Mouse (Mus musculus) gastrocnemius, postnatal 36 days (tissue): Measurements from ENCODE around the gene Fgfbp1. TPM values are rescaled to one million over a fixed set of nuclear protein-coding genes. Genes with fewer than 3 reads are reported as not detected.

Experiments used
- DNase-seq, 2 experiments: peaks; one replicate each; pipeline ENCODE4 v3.0.0; 2022
- intact Hi-C: fragments of 180-260 bp; cut with DNase I; formaldehyde crosslinking; loops from one replicate; pipeline ENCODE4 v1.15.1; 2025
- long read RNA-seq, 2 experiments: library from polyadenylated mRNA; stranded (forward); transcript quantifications; one replicate each; pipeline ENCODE4 v2.0.0; 2021
- total RNA-seq, 2 experiments: library from RNA; stranded (reverse); gene quantifications; 2 replicates each; pipeline ENCODE4 v1.2.3; 2021

Gene Fgfbp1
- total RNA-seq, result 1 to 10 TPM; 3.7 to 6.3 TPM
- long read RNA-seq, experiment 1, partial matches to known transcripts, result 0 of 3 reads
- long read RNA-seq, experiment 1, other reads (novel, unspliced or antisense), result 2 of 3 reads
- long read RNA-seq, experiment 2, transcript Fgfbp1-201 (2 exons, 1,161 nt), result major isoform, 6 of 8 reads
- long read RNA-seq, experiment 2, partial matches to known transcripts, result 0 of 8 reads
- long read RNA-seq, experiment 2, other reads (novel, unspliced or antisense), result 2 of 8 reads

DNA sequence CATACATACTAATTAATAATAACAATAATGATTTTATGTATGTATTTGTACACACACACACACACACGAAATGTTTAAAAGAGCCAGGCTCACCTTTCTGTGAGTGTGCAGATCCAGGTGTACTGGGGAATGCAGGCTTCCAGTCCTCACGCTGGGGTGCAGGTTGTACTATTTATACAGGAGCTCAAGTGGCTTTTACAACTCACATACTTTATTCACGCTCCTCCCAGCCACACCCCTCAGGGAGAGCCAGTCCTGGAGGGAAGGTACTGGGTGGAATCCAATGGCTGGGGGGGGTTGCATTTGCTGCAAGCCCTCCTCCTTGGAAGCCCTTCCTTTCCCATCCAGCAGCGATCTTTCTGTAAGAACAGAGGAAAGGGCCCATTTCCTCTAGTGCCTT, at the start of gene Fgfbp1:
Fgfbp1 (minus strand) TSS at position 160 of the 400 bp plus-strand sequence.
- no peak for DNase-seq
- intact Hi-C loops, result no loop called here

DNA sequence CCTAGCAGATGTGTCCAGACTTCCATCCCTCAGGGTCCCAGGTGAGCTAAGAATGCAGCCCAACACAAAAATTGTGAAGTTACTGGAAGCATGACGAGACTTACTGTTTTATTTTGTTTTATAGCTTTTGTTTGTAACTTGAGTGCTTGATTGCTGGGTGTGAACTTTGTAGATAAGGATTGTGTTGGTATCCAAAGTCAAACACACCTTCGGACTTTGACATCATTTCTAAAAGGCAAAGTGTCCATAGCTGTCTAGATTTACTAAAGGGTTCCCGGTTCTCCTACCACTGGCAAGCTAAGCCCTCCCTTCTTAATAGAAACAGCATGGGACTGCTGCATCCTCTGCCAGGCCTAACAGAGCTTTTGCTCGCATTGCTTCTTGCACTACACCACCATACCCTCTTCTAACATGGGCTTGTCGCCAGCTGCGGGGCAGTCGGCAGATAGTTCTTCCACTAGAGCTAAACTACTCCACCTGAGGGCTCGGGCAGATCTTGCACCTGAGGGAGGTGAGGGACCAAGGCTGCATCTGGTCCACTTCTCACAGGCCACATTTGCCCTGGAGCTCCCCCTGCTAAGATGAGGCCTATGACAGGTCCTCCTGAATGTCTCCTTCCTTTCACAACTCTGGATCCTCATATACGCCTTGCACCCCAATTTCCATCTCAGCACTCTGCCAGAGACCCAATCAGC, 16.9 kb upstream of the Fgfbp1 start:
- intact Hi-C loops, result no loop called here
- no peak for DNase-seq

DNA sequence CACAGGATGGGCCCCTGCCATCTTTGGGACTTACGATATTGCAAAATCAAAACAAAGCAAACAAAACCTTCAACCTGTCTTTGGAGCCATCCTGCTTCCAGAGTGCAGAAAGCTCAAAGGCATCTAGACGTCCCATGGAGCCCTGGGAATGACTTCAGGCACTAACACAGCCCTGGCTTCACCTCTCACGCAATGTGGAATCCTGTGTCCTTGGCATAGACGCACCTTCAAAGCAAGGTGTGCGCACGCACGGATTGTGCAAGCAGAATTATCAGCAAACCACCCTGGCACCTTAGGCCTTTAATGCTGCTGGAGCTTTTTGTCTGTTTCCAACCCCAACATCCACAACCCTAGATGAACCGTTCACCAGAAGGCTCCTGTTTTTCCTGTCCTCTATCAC, 16.0 kb upstream of the Fgfbp1 start:
- DNase-seq, result no peak
- intact Hi-C loops, result no loop called here

DNA sequence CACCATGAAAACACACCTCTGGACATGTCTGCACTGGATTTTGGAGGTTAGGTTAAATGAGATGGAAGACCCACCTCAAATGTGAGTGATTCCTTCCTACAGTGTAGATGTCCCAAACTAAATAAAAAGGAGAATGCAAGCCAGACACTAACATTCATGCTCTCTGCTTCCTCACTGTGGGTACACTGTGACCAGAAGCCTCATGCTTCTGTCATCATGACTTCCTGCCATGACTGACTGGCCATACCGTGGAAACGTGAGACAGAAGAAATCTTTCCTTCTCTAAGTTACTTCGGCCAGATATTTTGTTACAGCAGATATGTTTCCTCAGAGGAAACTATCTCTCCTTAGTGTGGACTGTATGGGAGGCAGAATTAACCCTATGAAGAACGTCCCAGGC, 14.6 kb upstream of the Fgfbp1 start:
- intact Hi-C loops, result no loop called here
- no peak for DNase-seq

DNA sequence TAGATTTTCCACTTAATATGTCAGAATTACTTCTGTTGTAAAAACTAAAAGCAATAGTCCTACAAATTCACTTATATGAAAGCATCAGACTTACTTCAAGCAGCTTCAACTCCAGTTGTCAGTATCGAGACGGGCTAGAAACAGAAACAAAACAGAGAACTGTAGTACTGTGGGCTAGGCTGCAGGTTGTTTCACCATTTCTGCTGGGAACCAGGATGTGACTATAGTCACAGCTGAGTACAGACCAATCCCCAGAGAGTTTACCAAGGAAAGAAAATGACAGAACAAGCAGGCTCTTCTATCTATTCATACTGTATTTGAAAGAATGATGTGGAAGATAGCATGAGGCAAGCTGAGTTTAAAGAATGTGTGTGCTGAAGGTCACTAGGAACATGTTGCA, 13.4 kb upstream of the Fgfbp1 start:
- intact Hi-C loops, result no loop called here
- DNase-seq, result no peak

DNA sequence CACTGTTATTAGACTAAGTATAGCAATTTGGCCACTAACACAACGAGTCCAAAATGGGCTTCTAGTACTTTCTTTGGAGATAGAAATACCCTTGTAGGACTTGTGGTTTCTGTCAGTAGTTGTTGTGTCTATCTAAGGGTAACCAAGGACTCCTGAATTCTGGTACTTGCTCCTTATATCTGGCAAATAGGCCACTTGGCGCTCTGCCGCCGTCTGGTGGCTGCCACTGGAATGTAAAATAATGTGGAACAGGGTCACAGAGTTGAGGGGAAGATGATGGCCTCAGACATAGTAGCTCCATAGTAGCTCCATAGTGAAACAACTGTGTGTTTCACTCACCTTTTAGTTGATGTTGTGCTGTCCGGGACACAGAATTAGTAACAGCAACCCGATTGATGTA, 8.7 kb upstream of the Fgfbp1 start:
- DNase-seq, result peak; percentile 38 to 41
- intact Hi-C loops, result no loop called here

DNA sequence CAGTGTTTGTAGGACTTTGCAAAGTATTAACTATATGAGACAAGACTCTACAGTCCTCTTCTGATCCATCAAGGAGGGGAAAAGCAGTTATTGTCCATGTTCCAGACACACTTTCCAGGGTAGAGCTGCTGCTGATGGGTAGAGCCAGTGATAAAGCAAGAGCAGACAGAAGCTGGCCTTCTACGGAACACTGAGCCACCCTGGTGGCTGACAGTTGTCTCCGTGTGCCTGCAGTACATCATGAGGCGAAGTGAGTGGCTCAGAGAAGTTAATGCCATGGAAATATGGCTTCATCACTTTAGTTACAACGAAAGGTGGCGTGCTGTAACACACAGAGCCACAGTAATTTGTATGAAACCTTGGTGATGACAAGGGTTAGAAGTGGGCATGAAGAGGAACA, 7.4 kb upstream of the Fgfbp1 start:
- DNase-seq, result no peak
- intact Hi-C loops, result loop anchor here (5.0 kb wide), 2 partner anchors 62 to 152 kb away; no protein-coding TSS in a partner anchor

DNA sequence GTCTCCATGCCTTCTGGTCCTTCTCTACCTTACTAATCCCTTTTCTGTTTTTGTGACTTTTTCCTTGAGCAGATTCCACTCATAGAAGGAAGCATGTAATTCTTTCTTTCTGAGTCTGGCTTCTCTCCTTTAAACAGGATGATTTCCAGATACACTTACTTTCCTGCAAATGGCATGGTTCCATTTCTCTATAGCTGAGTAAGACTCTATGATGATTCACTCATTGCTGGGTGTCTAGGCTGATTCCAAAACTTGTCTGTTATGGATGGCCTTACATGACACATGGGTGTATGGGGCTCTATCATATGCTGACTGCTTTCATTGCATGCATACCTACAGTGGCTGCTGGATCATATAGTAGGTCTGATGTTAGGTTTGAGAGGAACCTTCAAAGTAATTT, 4.6 kb upstream of the Fgfbp1 start:
- intact Hi-C loops, result loop anchor here (5.0 kb wide), 2 partner anchors 59 to 149 kb away; no protein-coding TSS in a partner anchor
- no peak for DNase-seq

DNA sequence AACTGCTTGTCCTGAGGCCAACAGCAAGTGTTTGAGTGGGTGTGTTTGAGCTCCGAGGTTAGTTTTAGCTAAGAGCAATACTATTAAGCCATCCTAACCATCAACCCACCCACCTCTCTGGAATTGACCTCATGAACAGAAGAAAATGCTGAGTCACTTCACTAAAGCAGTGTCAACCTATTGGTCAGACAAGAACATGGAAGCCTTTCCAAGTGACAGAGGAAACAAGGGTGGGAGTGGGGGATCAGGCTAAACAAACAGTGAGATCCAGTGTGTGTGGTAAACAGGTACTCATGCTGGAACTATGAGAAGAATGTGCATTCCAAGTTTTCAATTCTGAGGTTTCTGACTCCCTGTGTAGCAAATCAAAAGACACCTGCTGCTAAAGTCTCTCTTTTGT, 1.3 kb upstream of the Fgfbp1 start:
- intact Hi-C loops, result no loop called here
- DNase-seq, result no peak

DNA sequence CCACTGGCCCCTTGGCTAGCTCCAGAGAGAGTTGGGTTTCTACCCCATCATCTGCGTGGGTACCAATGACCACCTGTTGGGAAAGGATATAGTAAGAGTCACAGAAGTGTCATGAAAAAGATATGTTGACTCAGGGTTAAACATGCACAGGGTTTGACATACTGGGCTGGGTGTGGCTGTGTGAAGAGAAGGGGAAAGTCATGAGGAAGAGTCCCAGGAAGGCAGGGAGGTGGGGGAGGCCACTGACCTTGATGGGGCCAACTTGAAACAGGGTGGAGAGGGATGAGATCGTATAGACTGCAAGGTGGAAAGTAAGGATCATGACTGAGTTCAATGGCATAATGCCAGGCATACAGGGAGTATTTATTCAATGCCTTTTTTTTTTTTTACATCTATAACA, 1.2 kb downstream of the Fgfbp1 start:
- intact Hi-C loops, result no loop called here
- DNase-seq, result no peak

DNA sequence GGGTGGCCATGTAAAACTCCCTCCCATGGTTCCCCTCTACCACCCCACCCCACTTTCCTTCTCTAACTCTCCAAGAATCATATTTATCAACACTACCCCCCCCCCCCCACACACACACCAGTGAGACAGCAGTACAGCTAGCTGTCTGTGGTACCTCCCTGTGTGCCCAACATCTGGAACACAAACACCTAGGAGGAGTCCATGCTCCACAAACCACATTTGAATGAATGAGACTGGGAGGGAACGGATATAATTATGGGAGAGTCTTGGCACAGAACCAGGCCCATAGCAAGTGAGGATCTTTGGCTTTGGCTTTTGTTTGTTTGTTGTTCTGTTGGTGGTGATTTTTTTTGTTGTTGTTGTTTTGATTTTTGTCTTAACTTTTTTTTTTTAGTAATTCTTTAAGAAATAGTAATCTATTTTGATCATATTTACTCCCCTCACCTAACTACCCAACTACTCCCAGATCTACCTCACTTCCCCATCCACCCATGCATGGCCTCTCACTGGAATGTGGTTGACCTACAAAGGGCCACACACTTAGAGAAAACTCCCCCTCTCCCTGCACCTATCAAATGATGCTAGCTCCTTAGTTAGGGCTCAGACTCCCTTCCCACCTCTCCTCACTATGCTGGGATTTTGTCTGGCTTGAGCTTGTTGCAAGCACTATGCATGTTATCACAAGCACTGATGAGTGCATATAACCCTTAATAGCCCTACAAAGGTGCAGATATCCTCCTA, 4.6 kb downstream of the Fgfbp1 start:
- intact Hi-C loops, result no loop called here

DNA sequence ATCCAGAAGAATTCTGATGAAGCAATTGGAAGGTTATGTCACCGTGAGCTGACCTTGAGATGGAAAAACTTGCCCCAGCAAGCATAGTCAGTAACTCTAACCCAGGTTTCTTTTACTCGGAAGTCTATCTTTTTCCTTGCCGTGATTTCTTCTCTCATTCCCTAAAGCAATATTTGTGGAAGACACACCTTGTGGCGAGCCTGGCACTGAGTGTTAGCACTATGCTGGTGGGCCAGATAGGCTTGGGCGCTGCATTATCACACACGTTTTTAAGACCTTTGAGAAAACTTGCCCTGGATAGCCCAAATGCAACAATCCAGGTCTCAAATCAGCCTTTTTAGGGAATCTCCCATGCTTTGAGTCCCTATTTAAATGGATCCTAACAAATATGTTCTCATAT, 7.4 kb downstream of the Fgfbp1 start:
- intact Hi-C loops, result no loop called here
- DNase-seq, result no peak

More for the DNA sequence above, 4.6 kb downstream of the Fgfbp1 start:
- no peak for DNase-seq

DNA sequence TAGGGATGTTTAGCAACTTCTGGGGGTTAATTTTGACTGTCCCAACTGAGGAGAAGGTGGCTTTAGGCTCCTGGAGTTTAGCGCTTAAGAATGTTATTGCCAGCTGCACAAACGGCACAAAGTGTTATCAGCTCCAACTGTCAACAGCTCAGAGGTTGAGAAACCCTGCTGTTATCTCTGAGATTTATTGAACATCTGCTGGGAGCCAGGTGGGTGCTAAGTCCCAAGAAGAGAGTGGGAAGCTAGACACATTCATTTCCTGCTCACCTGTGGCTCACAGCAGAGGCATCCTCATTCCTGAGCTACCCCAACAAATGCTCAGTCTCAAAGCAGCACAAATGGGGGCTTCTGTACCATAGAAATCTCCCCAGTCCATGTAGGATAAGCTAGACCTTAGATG, 10.4 kb downstream of the Fgfbp1 start:
- DNase-seq, result no peak
- intact Hi-C loops, result no loop called here

DNA sequence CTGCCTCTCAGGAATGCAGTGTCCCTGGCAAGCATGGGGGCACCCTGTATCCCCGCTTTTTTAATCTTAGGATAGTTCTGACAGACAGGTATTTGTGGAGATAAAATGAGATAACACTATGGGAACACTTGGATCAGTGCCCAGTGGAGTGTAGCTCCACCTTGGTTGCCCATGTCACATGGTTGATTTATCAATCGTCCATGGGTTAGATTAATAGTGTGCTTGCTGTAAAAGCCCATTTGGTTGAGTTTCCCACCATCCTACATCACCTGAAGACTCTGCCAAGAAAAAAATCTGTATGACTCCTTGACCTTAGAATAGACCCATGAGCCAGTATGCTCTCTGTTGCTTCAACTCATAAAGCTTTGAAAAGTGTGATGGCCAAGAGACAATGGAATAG, 11.0 kb downstream of the Fgfbp1 start:
- intact Hi-C loops, result no loop called here

DNA sequence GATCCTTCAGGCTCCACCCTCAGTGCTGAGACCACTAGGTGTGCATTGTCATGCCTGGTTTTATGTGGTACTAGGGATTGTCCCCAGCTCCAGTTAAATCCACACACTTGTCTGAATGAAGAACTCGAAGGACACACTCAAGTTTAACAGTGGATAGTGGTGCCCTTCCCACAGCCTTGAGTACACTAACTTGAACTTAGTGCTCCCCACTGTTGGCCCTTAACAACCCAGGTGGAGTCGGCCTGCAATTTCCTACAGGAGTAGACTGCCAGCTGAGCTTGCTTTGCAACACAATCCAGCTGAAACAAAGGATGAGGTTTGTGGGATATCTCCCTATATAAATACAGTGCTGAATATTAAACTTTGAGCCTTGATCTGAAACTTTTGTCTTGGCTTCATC, 12.9 kb downstream of the Fgfbp1 start:
- intact Hi-C loops, result no loop called here

More for the DNA sequence above, 11.0 kb downstream of the Fgfbp1 start:
- DNase-seq, result no peak

DNA sequence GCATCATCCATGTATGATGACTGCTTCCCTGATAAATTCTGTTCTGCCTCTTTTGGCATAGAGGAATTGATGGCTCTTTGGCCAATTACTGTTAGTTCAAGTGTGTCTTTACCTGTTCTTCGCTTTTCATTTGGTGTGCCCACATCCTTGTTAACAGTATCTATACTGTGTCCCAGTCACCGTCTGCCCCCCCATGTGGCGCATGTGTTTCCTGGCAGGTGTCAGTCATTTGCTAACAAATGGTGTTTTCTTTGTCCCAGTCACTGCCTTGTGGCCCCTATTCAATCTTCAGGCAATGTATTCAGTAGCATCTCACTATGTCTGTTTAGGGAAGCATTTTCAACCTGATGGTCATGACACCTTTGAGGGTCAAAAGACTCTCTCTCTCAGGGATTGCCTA, 20.5 kb downstream of the Fgfbp1 start:
- intact Hi-C loops, result no loop called here

More for the DNA sequence above, 12.9 kb downstream of the Fgfbp1 start:
- no peak for DNase-seq

DNA sequence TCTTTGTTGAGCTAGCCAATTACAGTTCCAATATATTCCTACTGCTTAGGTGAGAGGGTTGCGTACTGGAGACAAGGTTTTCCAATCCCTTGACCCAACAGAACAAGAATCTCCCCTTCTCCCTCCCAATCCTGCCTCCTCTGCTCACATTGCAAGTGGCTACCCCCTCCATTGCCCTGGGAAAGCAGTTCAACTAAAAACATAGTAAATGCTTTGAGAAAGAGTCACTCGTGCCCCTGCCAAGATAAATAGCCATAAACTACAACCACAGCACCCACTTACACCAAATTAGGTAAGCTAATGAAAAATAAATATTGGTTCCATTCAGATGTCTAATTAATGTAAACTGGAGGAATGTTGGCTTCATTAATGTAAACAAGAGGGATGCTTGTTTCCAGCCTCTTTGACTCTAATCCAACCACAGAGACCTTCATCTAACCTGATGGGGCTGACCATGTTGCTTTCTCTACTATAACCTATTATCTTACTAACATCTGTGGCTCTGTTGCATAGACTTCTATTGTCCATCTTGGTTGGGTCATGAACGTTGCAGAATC, 21.6 kb downstream of the Fgfbp1 start:
- DNase-seq, result no peak
- intact Hi-C loops, result no loop called here

More for the DNA sequence above, 20.5 kb downstream of the Fgfbp1 start:
- no peak for DNase-seq

DNA sequence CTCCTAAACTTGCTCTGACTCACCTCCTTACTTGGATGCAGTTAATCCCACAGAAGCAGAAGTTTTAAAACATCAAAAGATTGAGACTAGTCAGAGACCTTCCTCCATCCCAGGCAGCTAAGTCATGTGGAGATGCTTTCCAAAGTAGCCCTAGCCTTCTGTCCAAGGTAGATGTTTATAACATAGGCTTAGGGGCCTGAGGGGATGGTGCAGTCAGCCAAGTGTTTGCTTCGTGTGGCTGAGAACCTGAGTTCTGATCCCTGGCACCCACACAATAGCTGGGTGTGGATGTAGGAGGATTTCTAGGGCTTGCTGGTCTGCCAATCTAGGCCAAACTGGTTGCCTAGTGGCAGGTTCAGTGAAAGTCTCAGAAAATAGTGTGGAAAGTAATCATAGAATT, 28.3 kb downstream of the Fgfbp1 start:
- DNase-seq, result no peak

DNA sequence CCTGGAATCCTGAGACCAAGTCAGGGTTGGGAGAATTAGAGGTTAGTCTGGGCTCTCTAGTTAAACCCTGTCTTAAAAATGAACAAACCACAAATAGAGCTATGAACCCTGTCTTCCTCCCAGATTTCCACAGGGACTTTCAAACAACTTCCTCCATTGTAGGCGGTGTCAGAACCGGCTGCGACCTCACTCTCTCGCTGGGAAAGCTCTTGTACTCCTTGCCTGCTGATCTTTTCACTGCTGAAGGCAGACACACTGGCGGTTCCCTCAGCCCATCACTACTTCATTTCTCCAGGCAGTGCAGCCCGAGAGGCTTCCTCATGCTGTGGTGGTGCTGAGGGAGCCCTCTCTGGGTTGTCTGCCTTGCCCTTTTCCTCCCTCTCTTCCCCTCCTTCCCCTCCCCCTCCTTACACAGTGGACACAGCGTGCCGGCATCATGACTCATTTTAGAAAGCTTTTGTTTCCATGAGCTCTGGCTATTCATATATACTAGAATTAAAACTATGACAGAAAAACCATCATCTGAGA, 32.8 kb downstream of the Fgfbp1 start:
- DNase-seq, result peak in 1 of 2 experiments; percentile 17
- intact Hi-C loops, result no loop called here

More for the DNA sequence above, 28.3 kb downstream of the Fgfbp1 start:
- intact Hi-C loops, result no loop called here

DNA sequence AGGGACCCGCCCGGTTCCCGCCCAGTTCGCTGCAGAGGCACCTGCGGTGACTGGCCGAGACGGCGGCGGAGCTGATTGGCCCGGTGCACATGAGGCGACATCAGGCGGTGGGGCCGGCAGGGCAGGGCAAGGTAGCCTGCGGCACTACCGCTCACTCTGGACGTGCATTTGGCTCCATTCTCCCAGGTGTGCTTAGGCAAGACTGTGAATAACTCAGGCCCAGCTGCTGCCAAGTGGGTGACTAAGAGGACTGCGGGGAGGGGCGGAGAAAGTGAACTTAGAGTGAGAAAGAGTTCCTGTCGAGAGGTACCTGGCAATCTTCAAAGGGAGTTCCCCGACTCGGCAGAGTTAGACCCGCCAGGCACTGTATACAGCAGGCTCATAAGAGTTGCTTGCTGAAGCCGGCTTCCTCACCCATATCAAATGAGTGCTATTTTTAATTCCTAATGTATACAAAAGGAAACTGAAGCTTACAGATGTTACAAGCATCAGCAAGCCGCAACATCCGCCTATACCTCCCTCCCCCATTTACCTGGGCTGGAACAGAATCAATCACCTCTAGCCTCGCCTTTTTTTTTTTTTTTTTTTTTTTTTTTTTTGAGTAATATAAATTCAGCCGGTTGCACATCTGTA, 33.4 kb downstream of the Fgfbp1 start:
- DNase-seq, result no peak
- intact Hi-C loops, result no loop called here
